Mouse (Mus musculus): ENCODE measurements at regions not wholly inside any gene's neighbourhood (a gene's known extent, or its start where the extent isn't known, plus 50 kb on each side); places are given as distances from the start of the nearest gene placed in this dataset.

DNA sequence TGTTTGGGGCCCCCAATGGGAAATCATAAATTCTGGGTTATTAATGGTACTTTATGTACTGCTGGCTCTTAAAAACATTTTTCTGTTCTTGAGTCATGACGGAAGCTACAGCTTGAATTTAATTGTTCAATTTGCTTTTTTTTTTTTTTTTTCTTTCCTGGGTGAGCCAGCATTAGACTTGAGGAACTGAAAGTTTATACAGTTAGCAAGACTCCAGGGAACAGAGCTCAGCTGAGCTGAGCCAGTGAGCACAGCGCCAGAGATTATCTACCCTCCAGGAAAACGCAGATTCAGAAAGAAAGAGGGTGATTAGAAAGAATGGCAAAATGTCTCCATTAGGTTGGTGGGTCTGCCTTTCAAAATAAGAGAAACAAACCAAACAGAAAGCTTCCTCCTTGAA, 163.0 kb upstream of the Cited2 start:
- Histone ChIP-seq H3K9me3 (ENCODE audit: control insufficient read depth) (no peaks in the 10 kb centered on the region), H3K4me2 (replicated peaks; ENCODE audit: low read depth) (no peak overlapping the region), H3K9ac (ENCODE audit: low read depth, low read length) (no peak overlapping the region), H3K27me3 (replicated peaks; ENCODE audit: control insufficient read depth, insufficient read depth, low read length) (no peaks in the 10 kb centered on the region), H3K4me3 (ENCODE audit: low read depth, low read length) (no peak overlapping the region), H3K4me1 (replicated peaks; ENCODE audit: control insufficient read depth, insufficient read depth, low read length) (no peaks in the 10 kb centered on the region), H3K27ac (ENCODE audit: low read depth, low read length) (no peak overlapping the region), H3K36me3 (ENCODE audit: control insufficient read depth, insufficient read depth) (no peaks in the 10 kb centered on the region)
- ATAC-seq: no peak
- no peak for TF ChIP-seq CTCF (IDR thresholded peaks at IDR 0.05; ENCODE audit: low read depth)
- 55% methylated on average over 3 of the region's 3 CpGs for WGBS

DNA sequence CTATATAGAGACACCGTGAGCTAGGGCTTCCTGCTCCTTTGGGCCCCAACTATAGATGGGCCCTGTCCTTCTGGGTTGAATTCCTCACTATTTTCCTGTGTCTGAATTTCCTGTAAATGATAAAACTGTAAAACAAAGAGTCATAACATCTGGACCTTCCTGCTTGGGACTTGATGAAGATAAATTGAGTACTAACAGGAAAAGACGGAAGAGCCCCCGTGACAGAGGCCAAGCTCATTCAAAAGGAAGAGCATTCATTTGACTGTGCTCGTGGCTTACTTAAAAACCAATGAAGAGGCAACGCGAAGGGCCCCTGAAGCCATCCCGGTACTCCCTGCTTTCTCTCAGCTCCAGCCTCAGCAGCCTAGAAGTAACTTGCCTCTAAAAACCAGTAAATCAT, 161.6 kb upstream of the Cited2 start:
- Histone ChIP-seq H3K9me3 (ENCODE audit: control insufficient read depth) (no peaks in the 10 kb centered on the region), H3K4me1 (replicated peaks; ENCODE audit: control insufficient read depth, insufficient read depth, low read length) (no peaks in the 10 kb centered on the region), H3K4me3 (ENCODE audit: low read depth, low read length) (no peak overlapping the region), H3K36me3 (ENCODE audit: control insufficient read depth, insufficient read depth) (no peaks in the 10 kb centered on the region), H3K4me2 (replicated peaks; ENCODE audit: low read depth) (no peak overlapping the region), H3K27ac (ENCODE audit: low read depth, low read length) (no peak overlapping the region), H3K27me3 (replicated peaks; ENCODE audit: control insufficient read depth, insufficient read depth, low read length) (no peaks in the 10 kb centered on the region), H3K9ac (ENCODE audit: low read depth, low read length) (no peak overlapping the region)
- WGBS: 40% methylated on average over 7 of the region's 7 CpGs
- no peak for ATAC-seq
- no peak for TF ChIP-seq CTCF (IDR thresholded peaks at IDR 0.05; ENCODE audit: low read depth)

GRCm38 (mm10) chr10:17561977-17562376, 161.0 kb upstream of the Cited2 start:
- H3K9me3 ChIP-seq (ENCODE audit: control insufficient read depth): no peaks in the 10 kb centered on the region
- TF ChIP-seq CTCF (IDR thresholded peaks at IDR 0.05; ENCODE audit: low read depth): no peak
- H3K4me1 ChIP-seq (replicated peaks; ENCODE audit: control insufficient read depth, insufficient read depth, low read length): no peaks in the 10 kb centered on the region
- 64% methylated on average over 5 of the region's 5 CpGs for WGBS
- no peaks in the 10 kb centered on the region for H3K36me3 ChIP-seq (ENCODE audit: control insufficient read depth, insufficient read depth)
- no peak overlapping the region for H3K4me2 ChIP-seq (replicated peaks; ENCODE audit: low read depth)
- no peak overlapping the region for H3K9ac ChIP-seq (ENCODE audit: low read depth, low read length)
- no peak overlapping the region for H3K27ac ChIP-seq (ENCODE audit: low read depth, low read length)
- no peak overlapping the region for H3K4me3 ChIP-seq (ENCODE audit: low read depth, low read length)
- H3K27me3 ChIP-seq (replicated peaks; ENCODE audit: control insufficient read depth, insufficient read depth, low read length): no peaks in the 10 kb centered on the region
- no peak for ATAC-seq

GRCm38 (mm10) chr10:17562410-17563350, 160.3 kb upstream of the Cited2 start:
- H3K36me3 ChIP-seq (ENCODE audit: control insufficient read depth, insufficient read depth): no peaks in the 10 kb centered on the region
- no peak overlapping the region for H3K4me3 ChIP-seq (ENCODE audit: low read depth, low read length)
- no peak overlapping the region for H3K9ac ChIP-seq (ENCODE audit: low read depth, low read length)
- no peaks in the 10 kb centered on the region for H3K4me1 ChIP-seq (replicated peaks; ENCODE audit: control insufficient read depth, insufficient read depth, low read length)
- no peak overlapping the region for H3K27ac ChIP-seq (ENCODE audit: low read depth, low read length)
- no peak for TF ChIP-seq CTCF (IDR thresholded peaks at IDR 0.05; ENCODE audit: low read depth)
- H3K4me2 ChIP-seq (replicated peaks; ENCODE audit: low read depth): no peak overlapping the region
- H3K9me3 ChIP-seq (ENCODE audit: control insufficient read depth): no peaks in the 10 kb centered on the region
- H3K27me3 ChIP-seq (replicated peaks; ENCODE audit: control insufficient read depth, insufficient read depth, low read length): no peaks in the 10 kb centered on the region
- ATAC-seq: no peak
- WGBS: 44% methylated on average over 7 of the region's 7 CpGs

DNA sequence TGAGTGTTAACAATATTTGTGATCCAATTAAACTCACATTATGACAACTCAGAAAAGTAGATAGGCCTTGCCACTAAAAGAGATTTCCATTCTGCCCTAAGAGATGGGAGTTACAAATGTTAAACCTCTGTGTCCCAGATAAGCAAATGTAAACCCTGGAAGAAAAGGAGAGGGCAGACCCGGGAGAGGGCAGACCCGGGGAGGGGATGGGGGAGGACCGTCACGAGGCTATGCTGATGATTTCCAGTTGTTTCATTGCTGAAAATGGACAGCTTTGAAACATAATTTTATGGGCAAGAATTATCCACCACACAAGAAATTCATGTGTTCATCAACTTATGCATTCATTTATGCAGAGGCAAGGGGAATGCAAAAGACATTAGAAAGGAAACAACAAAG, 159.7 kb upstream of the Cited2 start:
- Histone ChIP-seq H3K36me3 (ENCODE audit: control insufficient read depth, insufficient read depth) (no peaks in the 10 kb centered on the region), H3K9me3 (ENCODE audit: control insufficient read depth) (no peaks in the 10 kb centered on the region), H3K4me3 (ENCODE audit: low read depth, low read length) (no peak overlapping the region), H3K4me2 (replicated peaks; ENCODE audit: low read depth) (no peak overlapping the region), H3K9ac (ENCODE audit: low read depth, low read length) (no peak overlapping the region), H3K4me1 (replicated peaks; ENCODE audit: control insufficient read depth, insufficient read depth, low read length) (no peaks in the 10 kb centered on the region), H3K27me3 (replicated peaks; ENCODE audit: control insufficient read depth, insufficient read depth, low read length) (no peaks in the 10 kb centered on the region), H3K27ac (ENCODE audit: low read depth, low read length) (no peak overlapping the region)
- ATAC-seq: no peak
- 74% methylated on average over 4 of the region's 4 CpGs for WGBS
- TF ChIP-seq CTCF (IDR thresholded peaks at IDR 0.05; ENCODE audit: low read depth): no peak

- no peak for TF ChIP-seq CTCF (IDR thresholded peaks at IDR 0.05; ENCODE audit: low read depth)
These were observed 158.0 kb upstream of the Cited2 start for GRCm38 (mm10) chr10:17564895-17565620.

More at GRCm38 (mm10) chr10:17564895-17565620, 158.0 kb upstream of the Cited2 start:
- Histone ChIP-seq H3K27ac (ENCODE audit: low read depth, low read length) (no peak overlapping the region), H3K4me3 (ENCODE audit: low read depth, low read length) (no peak overlapping the region), H3K36me3 (ENCODE audit: control insufficient read depth, insufficient read depth) (no peaks in the 10 kb centered on the region), H3K4me2 (replicated peaks; ENCODE audit: low read depth) (no peak overlapping the region), H3K4me1 (replicated peaks; ENCODE audit: control insufficient read depth, insufficient read depth, low read length) (no peaks in the 10 kb centered on the region; the same call in 1 of the 2 replicates), H3K9ac (ENCODE audit: low read depth, low read length) (no peak overlapping the region), H3K27me3 (replicated peaks; ENCODE audit: control insufficient read depth, insufficient read depth, low read length) (no peaks in the 10 kb centered on the region), H3K9me3 (ENCODE audit: control insufficient read depth) (no peaks in the 10 kb centered on the region)
- WGBS: 81% methylated on average over 6 of the region's 6 CpGs
- ATAC-seq: no peak
